ENCODE assay signal across 8 mouse cellular contexts in the genomic region with DNA sequence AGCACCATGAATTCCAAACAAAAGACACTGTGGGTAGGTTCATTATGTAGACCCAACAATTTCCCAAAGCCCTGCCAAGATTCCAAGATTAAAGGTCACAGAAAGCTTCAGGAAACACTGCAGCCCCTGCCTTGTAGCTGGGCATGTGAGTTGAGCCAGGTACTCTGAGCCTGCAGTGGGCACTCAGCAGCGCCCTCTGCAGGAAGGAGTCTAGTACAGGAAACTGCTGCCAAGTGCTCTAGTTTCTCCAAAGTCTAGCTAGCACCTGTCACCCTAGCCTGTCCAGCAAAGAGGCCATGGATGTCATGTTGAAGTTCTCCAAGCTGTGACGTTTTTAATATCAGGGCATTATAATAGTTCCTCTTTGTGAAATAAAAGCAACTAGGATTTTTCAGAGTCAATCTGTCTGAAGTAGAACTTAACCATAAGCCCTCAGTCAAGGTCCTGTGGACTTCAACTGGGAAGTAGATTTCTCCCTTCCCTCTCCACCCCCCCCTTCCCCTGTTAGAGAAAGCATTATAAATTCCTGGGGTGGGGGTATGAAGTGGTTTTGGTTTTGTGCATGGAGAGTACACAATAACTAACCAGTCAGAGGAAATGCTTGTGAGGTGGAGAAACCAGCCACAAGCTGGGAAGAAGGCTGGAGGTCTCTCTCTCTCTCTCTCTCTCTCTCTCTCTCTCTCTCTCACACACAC. TPM values are rescaled to one million over a fixed set of nuclear protein-coding genes. Genes with fewer than 3 reads are reported as not detected.
A peak's percentile ranks its signal among the peaks of the same experiment; 100 is the strongest.
DNase-seq lines count a peak whose midpoint lies in the region; ATAC-seq and TF ChIP-seq lines count a peak whose summit lies in the region.

No protein-coding gene starts in this region.

- no peak overlapping the region for H3K4me3 ChIP-seq in embryonic facial prominence, embryonic 11.5 days (ENCODE audit: low read depth, low read length)
- H3K4me3 ChIP-seq in lung, adult 2 months (replicated peaks; ENCODE audit: extremely low read depth, low read depth, low read length): no peak overlapping the region

- peak; percentile 84 for TF ChIP-seq CTCF in lung, adult 2 months (IDR thresholded peaks at IDR 0.05; ENCODE audit: insufficient read depth, low read length)

- H3K4me1 ChIP-seq in embryonic facial prominence, embryonic 11.5 days (ENCODE audit: control insufficient read depth, insufficient read depth, low read length): no peaks in the 10 kb centered on the region
- H3K4me1 ChIP-seq in lung, adult 2 months (ENCODE audit: control insufficient read depth, insufficient read depth, low read length): no peaks in the 10 kb centered on the region

- H3K9me3 ChIP-seq in embryonic facial prominence, embryonic 11.5 days (replicated peaks; ENCODE audit: control insufficient read depth, low read length): no peaks in the 10 kb centered on the region

- WGBS in embryonic facial prominence, embryonic 11.5 days: 11% methylated on average over 2 of the region's 2 CpGs
- 8% methylated on average over 2 of the region's 2 CpGs for WGBS in lung, adult 2 months

- H3K27ac ChIP-seq in embryonic facial prominence, embryonic 11.5 days (replicated peaks; ENCODE audit: low read depth, low read length): no peak overlapping the region

- H3K9ac ChIP-seq in embryonic facial prominence, embryonic 11.5 days (replicated peaks; ENCODE audit: low read length): no peak overlapping the region

- H3K27me3 ChIP-seq in embryonic facial prominence, embryonic 11.5 days (ENCODE audit: control insufficient read depth, insufficient read depth, low read length): no peaks in the 10 kb centered on the region

- H3K36me3 ChIP-seq in embryonic facial prominence, embryonic 11.5 days (replicated peaks; ENCODE audit: control insufficient read depth, insufficient read depth, low read depth, low read length): no peaks in the 10 kb centered on the region

- no peak for TF ChIP-seq POLR2A in lung, adult 2 months (IDR thresholded peaks at IDR 0.05; ENCODE audit: borderline replicate concordance, extremely low read depth, low read depth, low read length)

- peak; percentile 47 for DNase-seq in CD4-positive, CD25-positive, alpha-beta regulatory T cell, adult 2 months (ENCODE audit: low read depth, low spot score)
- peak; percentile 38 for DNase-seq in ovary, postnatal 36 days (ENCODE audit: low spot score)
- no peak for DNase-seq in ovary, adult 18-20 months (ENCODE audit: low spot score)
- peak; percentile 41 for DNase-seq in embryonic facial prominence, embryonic 11.5 days (ENCODE audit: low spot score)
- DNase-seq in lung, adult 2 months: no peak
- DNase-seq in layer of hippocampus, postnatal 14 days (ENCODE audit: low spot score in 2 of 2): no peak
- no peak for DNase-seq in right cerebral cortex, adult 18-20 months

- no peak overlapping the region for H3K4me2 ChIP-seq in embryonic facial prominence, embryonic 11.5 days (ENCODE audit: low read depth, low read length)

- ATAC-seq in CD4-positive, CD25-positive, alpha-beta regulatory T cell, adult 4 months: no peak
- ATAC-seq in embryonic facial prominence, embryonic 11.5 days (replicated peaks; ENCODE audit: insufficient number of reproducible peaks, low FRiP score, low TSS enrichment, low read depth): no peak

RNA-seq across cellular contexts. Expression of gene Pitpnm3, which starts 9.8 kb away (rescaled TPM):
- polyA plus RNA-seq in CD4-positive, CD25-positive, alpha-beta regulatory T cell, adult 4 months (2017; shearing (Covaris generic)): under 1 TPM in 1 of 2 experiments, not detected in 1; 0.11 TPM
- 0.18 and 0.34 TPM in 2 replicates for polyA plus RNA-seq in embryonic facial prominence, embryonic 11.5 days (2014; fragmentation: Nextera tagmentation; extraction: Ambion mirVana)
- polyA plus RNA-seq in lung, adult 2 months (2012; rRNA removed): 26.9 and 30.0 TPM in 2 replicates
- 10 to 100 TPM; 20.9 to 22.2 TPM for total RNA-seq in layer of hippocampus, postnatal 14 days (2021)

Comparison
In these comparisons a context has a peak if more than half of its experiments do, and no peak if none do; other contexts are left out.
1. DNase-seq: peak in CD4-positive, CD25-positive, alpha-beta regulatory T cell, adult 2 months (single experiment), ovary, postnatal 36 days (single experiment) and embryonic facial prominence, embryonic 11.5 days (single experiment); none in ovary, adult 18-20 months (single experiment), lung, adult 2 months (single experiment), layer of hippocampus, postnatal 14 days (0 of 2) and right cerebral cortex, adult 18-20 months (single experiment).
2. RNA of gene Pitpnm3, which starts 9.8 kb away (polyA plus RNA-seq): 26.9 to 30.0 TPM in lung, adult 2 months; 0.18 to 0.34 TPM in embryonic facial prominence, embryonic 11.5 days and 0.11 TPM in CD4-positive, CD25-positive, alpha-beta regulatory T cell, adult 4 months; every median in the first group is over 10 times any median in the second.